Mouse (Mus musculus) forebrain, embryonic 16.5 days (tissue): ENCODE measurements around the gene Gsg1l. TPM values are rescaled to one million over a fixed set of nuclear protein-coding genes. Genes with fewer than 3 reads are reported as not detected.
A peak's percentile ranks its signal among the peaks of the same experiment; 100 is the strongest.

Source experiments
- ATAC-seq: fragments of 200-750 bp; cut with Nextera tagmentation; 2 replicates; pipeline ENCODE4 v1.8.0; 2017; ENCODE audit warnings: mild to moderate bottlenecking, moderate library complexity
- H3K27ac ChIP-seq: fragments of 300-500 bp; sonication (generic); 2 replicates; pipeline ENCODE4 v1.5.1; 2014; ENCODE audit warnings: low read length, control low read depth
- H3K27me3 ChIP-seq: fragments of 300-500 bp; sonication (generic); replicated peaks from 2 replicates; pipeline ENCODE4 v1.6.1; 2014; ENCODE audit warnings: low read length; ENCODE audit not compliant: control insufficient read depth, insufficient read depth
- H3K36me3 ChIP-seq: fragments of 300-500 bp; sonication (generic); 2 replicates; pipeline ENCODE4 v1.6.1; 2014; ENCODE audit not compliant: control insufficient read depth, insufficient read depth
- H3K4me1 ChIP-seq: fragments of 300-500 bp; sonication (generic); replicated peaks from 2 replicates; pipeline ENCODE4 v1.6.1; 2014; ENCODE audit warnings: low read length; ENCODE audit not compliant: control insufficient read depth, insufficient read depth
- H3K4me2 ChIP-seq: fragments of 300-500 bp; sonication (generic); 2 replicates; pipeline ENCODE4 v1.6.1; 2014; ENCODE audit warnings: mild to moderate bottlenecking, low read length, control low read depth
- H3K4me3 ChIP-seq: fragments of 300-500 bp; sonication (generic); replicated peaks from 2 replicates; pipeline ENCODE4 v1.5.1; 2014; ENCODE audit warnings: mild to moderate bottlenecking, low read length, control low read depth
- H3K9ac ChIP-seq: fragments of 300-500 bp; sonication (generic); replicated peaks from 2 replicates; pipeline ENCODE4 v1.6.1; 2014; ENCODE audit warnings: low read depth, low read length, control low read depth
- H3K9me3 ChIP-seq: fragments of 300-500 bp; sonication (generic); 2 replicates; pipeline ENCODE4 v1.6.1; 2016; ENCODE audit warnings: low read length; ENCODE audit not compliant: control insufficient read depth
- WGBS: fragments of 180-500 bp; shearing (Covaris S2); extraction: QIAGEN DNeasy Blood & Tissue Kit; methylation state at CpG from one replicate; pipeline ENCODE4 v1.1.7; 2014; 5-methylcytosine and 5-hydroxymethylcytosine counted together
- polyA plus RNA-seq: library from polyadenylated mRNA; unstranded; fragments of >200 nt; fragmentation: Nextera tagmentation; extraction: Ambion mirVana; gene quantifications from 2 replicates; pipeline ENCODE4 v1.2.1, GENCODE M21; 2015

The Gsg1l gene
- polyA plus RNA-seq, 1 experiment from 2014 or later = 6.1 TPM

DNA sequence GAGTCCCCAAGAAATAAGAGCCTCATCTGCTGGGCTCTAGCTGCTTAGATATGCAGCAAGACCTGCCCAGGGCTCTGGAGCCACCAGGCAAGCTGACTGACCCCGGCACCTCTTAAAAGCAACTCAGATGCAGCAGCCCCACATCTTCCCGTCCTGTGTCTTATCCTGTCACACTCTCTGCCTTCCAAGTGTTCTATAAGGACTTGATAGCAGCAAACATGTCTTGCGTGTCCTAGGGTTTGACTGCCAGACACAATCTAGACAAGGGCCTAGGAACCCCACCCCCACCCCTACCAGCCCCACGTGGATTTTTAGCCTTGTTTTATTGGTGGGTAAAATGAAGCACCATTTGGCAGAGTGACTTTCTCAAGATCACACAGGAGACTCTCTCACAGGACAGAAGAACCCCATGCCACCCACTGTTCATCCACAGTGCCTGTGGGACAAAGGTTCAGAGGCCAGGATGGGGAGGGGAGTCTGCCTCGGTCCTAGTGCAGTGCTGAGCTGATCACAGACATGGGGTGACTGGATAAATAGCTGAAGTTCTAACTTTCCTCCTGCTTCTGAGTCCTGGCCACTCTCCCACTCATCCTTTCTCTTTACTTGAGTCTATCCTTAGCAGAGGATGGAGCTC, 16.9 kb downstream of the Gsg1l start:
- H3K4me1 ChIP-seq = peaks cover 11% of the 10 kb centered on the region
- WGBS = 73% methylated on average over 5 of the region's 5 CpGs
- 0 out of 2 replicates have a peak, but pooled peaks cover 6% of the 10 kb centered on the region for H3K9me3 ChIP-seq
- H3K4me3 ChIP-seq = no peak overlapping the region
- no peak overlapping the region for H3K4me2 ChIP-seq
- no peak overlapping the region for H3K9ac ChIP-seq
- ATAC-seq = no peak
- H3K27me3 ChIP-seq = no peaks in the 10 kb centered on the region
- no peaks in the 10 kb centered on the region for H3K36me3 ChIP-seq
- no peak overlapping the region for H3K27ac ChIP-seq

- Histone ChIP-seq H3K4me1 (peaks cover 17% of the 10 kb centered on the region), H3K4me2 (no peak overlapping the region), H3K9me3 (0 out of 2 replicates have a peak, but pooled peaks cover 4% of the 10 kb centered on the region), H3K4me3 (no peak overlapping the region), H3K36me3 (no peaks in the 10 kb centered on the region), H3K27me3 (no peaks in the 10 kb centered on the region), H3K9ac (no peak overlapping the region), H3K27ac (no peak overlapping the region)
- ATAC-seq = peak; percentile 51
- 10% methylated on average over 4 of the region's 4 CpGs for WGBS
These were observed 20.0 kb downstream of the Gsg1l start for GRCm38 (mm10) chr7:126062228-126062627.

DNA sequence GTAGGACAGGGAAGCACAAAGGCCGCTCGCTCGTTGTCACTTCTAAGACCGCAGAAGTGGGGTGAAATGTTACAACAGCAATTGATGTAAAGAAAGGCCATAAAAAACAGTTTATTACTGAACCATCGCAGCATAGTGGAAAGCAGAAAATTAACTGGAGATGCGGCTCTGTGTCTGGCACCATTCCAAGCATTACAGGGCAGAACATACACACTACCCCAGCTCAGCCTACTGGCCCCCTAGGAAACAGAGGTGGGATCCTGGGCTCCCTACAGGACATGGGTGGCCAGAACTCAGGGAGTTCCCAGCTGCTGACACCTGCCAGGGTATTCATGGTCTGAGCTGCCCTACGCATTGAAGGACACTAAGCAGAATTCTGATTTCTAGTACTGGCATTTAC, 23.3 kb downstream of the Gsg1l start:
- H3K36me3 ChIP-seq = no peaks in the 10 kb centered on the region
- H3K9me3 ChIP-seq = no peaks in the 10 kb centered on the region
- 28% methylated on average over 7 of the region's 7 CpGs for WGBS
- no peak overlapping the region for H3K4me2 ChIP-seq
- no peaks in the 10 kb centered on the region for H3K27me3 ChIP-seq
- peaks cover 12% of the 10 kb centered on the region for H3K4me1 ChIP-seq
- H3K9ac ChIP-seq = no peak overlapping the region
- H3K27ac ChIP-seq = no peak overlapping the region
- no peak overlapping the region for H3K4me3 ChIP-seq
- ATAC-seq = no peak

DNA sequence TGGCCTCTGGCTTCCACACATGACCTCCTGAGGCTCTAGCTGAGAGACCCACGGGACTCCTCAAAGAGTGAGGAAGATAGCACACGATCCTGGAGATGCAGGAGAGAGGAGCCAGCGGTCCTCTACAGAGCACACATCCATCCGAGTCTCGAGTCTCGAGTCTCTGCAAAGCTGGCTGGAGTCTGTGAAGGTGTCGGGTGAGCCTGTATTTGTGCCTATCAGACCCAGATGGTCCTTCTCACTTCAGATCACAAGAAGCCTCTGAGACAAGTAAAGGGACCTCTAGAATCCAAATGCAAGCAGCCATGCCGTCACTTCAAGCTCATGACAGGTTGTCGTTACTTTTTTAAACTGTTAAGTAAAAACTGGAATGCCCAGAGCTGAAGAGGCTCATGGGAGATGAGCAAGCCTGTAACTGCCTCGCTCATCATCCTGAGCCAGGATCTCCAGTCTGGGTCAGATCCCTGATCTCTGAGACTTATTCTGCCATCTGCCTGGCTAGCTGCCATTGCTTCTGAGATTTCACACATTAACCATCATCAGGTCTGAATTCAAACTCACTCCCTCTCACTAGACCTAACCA, 24.8 kb downstream of the Gsg1l start:
- Histone ChIP-seq H3K4me2 (no peak overlapping the region), H3K4me1 (peaks cover 12% of the 10 kb centered on the region), H3K36me3 (no peaks in the 10 kb centered on the region), H3K9me3 (no peaks in the 10 kb centered on the region), H3K27ac (no peak overlapping the region), H3K27me3 (no peaks in the 10 kb centered on the region), H3K9ac (no peak overlapping the region), H3K4me3 (no peak overlapping the region)
- ATAC-seq = no peak
- WGBS = 77% methylated on average over 10 of the region's 10 CpGs

DNA sequence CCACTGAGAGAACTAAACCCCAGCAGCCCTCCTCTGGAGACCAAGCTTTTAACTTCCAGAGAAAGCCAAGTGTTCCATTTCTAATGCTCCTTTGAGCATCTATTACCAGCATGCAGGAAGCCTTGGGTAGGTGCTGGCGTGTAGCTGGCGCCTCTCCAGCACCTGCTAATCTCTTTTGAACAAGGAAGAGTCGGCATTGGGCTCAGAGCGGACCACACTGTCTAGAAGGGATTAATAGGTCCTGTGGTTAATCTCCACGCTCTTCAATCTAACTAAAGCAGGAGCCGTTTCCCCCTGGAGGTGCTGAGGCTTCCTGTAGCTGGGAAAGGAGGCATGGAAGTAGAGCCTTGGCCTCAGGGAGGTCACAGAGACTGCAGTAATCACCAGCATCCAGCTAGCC, 27.6 kb downstream of the Gsg1l start:
- Histone ChIP-seq H3K27me3 (no peaks in the 10 kb centered on the region), H3K4me1 (peaks cover 17% of the 10 kb centered on the region), H3K9ac (no peak overlapping the region), H3K4me2 (no peak overlapping the region), H3K4me3 (no peak overlapping the region), H3K9me3 (no peaks in the 10 kb centered on the region), H3K27ac (no peak overlapping the region), H3K36me3 (no peaks in the 10 kb centered on the region)
- no peak for ATAC-seq
- 19% methylated on average over 6 of the region's 6 CpGs for WGBS

GRCm38 (mm10) chr7:126053618-126054017, 28.6 kb downstream of the Gsg1l start:
- Histone ChIP-seq H3K9me3 (no peaks in the 10 kb centered on the region), H3K27me3 (no peaks in the 10 kb centered on the region), H3K4me2 (no peak overlapping the region), H3K4me1 (peaks cover 12% of the 10 kb centered on the region), H3K4me3 (no peak overlapping the region), H3K9ac (no peak overlapping the region), H3K36me3 (no peaks in the 10 kb centered on the region), H3K27ac (no peak overlapping the region)
- ATAC-seq = no peak
- WGBS = 71% methylated on average over 7 of the region's 7 CpGs

GRCm38 (mm10) chr7:126051910-126052309, 30.3 kb downstream of the Gsg1l start:
- H3K36me3 ChIP-seq = no peaks in the 10 kb centered on the region
- no peaks in the 10 kb centered on the region for H3K9me3 ChIP-seq
- no peak overlapping the region for H3K9ac ChIP-seq
- no peaks in the 10 kb centered on the region for H3K27me3 ChIP-seq
- no peak overlapping the region for H3K27ac ChIP-seq
- 50% methylated on average over 6 of the region's 6 CpGs for WGBS
- H3K4me2 ChIP-seq = no peak overlapping the region
- no peak for ATAC-seq
- peaks cover 12% of the 10 kb centered on the region for H3K4me1 ChIP-seq
- no peak overlapping the region for H3K4me3 ChIP-seq

- ATAC-seq = no peak
- H3K9ac ChIP-seq = no peak overlapping the region
- 0 out of 2 replicates have a peak, but pooled peaks cover 2% of the 10 kb centered on the region for H3K27me3 ChIP-seq
- H3K4me3 ChIP-seq = no peak overlapping the region
- H3K4me1 ChIP-seq = peaks cover 8% of the 10 kb centered on the region
- 94% methylated on average over 6 of the region's 6 CpGs for WGBS
- H3K36me3 ChIP-seq = no peaks in the 10 kb centered on the region; the same call in 1 of the 2 replicates
- H3K9me3 ChIP-seq = no peaks in the 10 kb centered on the region
- H3K27ac ChIP-seq = no peak overlapping the region
- H3K4me2 ChIP-seq = no peak overlapping the region
These were observed 37.1 kb downstream of the Gsg1l start for GRCm38 (mm10) chr7:126045077-126045476.

DNA sequence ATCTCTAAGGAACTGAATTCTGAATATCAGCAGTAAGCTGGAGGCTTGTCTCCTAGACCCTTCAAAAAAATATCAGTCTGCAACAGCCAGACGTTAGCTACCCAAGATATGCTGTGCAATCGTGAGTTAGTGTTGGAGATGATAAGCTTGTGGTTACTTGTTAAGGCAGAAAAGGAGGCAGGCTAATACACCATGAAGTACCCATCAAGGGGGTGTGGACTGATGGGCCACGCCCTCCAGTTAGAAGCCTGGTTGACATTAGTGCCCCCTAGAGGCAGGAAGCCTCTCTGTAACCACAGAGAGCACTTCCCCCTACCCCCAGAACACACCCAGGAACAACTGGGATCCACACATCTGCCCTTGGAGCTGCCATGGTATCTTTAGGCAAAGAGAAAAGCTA, 39.9 kb downstream of the Gsg1l start:
- H3K9ac ChIP-seq = no peak overlapping the region
- ATAC-seq = no peak
- H3K4me1 ChIP-seq = peaks cover 25% of the 10 kb centered on the region
- 59% methylated on average over 3 of the region's 3 CpGs for WGBS
- 0 out of 2 replicates have a peak, but pooled peaks cover 2% of the 10 kb centered on the region for H3K27me3 ChIP-seq
- H3K9me3 ChIP-seq = no peaks in the 10 kb centered on the region
- no peak overlapping the region for H3K27ac ChIP-seq
- no peak overlapping the region for H3K4me3 ChIP-seq
- no peak overlapping the region for H3K4me2 ChIP-seq
- H3K36me3 ChIP-seq = no peaks in the 10 kb centered on the region; the same call in 1 of the 2 replicates
